Mouse (Mus musculus) G1E-ER4 (cell line): ENCODE measurements around the gene Rtl9. TPM values are rescaled to one million over a fixed set of nuclear protein-coding genes. Genes with fewer than 3 reads are reported as not detected.

Experiments
- GATA1 ChIP-seq: IDR thresholded peaks from one replicate; pipeline ENCODE4 v1.8.0; 2012; ENCODE audit warnings: low read length, inconsistent platforms
- polyA plus RNA-seq: library from polyadenylated mRNA; stranded (reverse); fragments of >175 nt; gene quantifications from 2 replicates; pipeline ENCODE4 v1.2.3, GENCODE M21; 2012

Gene Rtl9
- polyA plus RNA-seq, result not detected in 2 replicates

DNA sequence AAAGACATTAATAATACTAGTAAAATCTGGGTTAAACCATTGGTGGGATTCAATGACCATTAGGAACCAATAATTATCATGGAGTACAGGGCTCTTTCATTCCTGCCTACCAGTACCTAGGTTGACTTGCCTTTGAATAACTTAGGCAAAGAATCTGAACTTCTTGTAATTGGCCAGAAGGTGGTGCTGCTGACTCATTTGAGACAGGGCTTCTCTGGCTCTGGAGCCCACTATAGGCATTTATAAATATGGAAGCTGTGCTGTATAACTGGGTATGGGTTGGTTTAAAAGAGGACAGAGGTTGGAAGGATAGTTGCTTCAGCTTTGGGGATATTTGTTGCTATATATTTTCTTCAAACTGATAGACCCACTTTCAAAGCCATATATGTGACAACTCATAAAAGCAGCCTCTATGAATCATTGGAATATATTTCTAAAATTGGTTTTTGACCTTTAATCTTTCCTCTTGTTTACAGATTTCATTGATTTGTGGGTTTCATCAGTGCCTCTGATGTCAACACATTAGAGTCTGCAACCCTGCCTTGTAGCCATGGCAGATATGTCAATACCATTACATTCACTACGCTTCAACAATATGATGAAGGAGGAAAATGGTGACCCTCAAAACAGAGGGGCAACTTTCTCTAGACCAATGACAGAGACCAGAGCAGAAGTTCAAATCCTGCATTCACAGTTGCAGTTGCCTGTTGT, at the start of gene Rtl9:
TSS of gene Rtl9 (plus strand) at position 551 of the 711 bp plus-strand sequence.
- TF ChIP-seq GATA1, result no peak

DNA sequence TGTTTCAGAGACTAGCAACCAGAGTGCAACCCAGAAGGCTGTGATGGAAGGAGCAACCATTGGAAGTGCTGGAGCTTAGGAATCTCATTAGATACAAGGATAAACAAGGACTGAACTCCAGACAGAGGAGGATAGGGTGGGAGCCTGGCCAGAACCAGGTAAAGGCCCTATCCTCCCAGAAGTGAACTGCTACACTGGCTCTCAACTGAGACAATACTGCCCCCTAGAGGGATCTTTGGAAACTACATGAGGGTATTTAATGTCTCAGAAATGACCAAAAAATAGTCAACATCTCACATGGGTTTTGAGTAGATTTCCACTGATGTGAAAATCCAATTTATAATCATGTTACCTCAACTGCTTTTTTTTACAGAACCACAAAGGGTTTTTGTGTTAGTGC, 47.9 kb upstream of the Rtl9 start:
- TF ChIP-seq GATA1, result no peak

DNA sequence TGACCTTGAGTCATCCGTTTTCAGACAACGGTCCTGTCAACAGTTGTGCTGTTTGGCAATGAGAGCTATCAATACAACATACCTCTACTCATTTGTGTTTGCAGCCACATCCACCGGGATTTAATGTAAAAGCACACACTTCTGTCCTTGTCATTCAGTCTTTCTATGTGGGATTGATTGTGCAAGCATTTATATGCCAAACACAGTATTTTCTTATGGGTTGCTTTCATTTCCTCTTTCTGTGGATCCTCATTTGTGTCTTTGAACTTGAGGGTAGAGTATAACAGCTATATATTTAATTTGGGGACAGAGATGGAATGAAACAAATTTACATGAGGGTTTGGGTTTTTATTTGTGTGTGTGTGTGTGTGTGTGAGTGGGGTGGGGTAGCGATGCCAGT, 47.5 kb upstream of the Rtl9 start:
- no peak for TF ChIP-seq GATA1

DNA sequence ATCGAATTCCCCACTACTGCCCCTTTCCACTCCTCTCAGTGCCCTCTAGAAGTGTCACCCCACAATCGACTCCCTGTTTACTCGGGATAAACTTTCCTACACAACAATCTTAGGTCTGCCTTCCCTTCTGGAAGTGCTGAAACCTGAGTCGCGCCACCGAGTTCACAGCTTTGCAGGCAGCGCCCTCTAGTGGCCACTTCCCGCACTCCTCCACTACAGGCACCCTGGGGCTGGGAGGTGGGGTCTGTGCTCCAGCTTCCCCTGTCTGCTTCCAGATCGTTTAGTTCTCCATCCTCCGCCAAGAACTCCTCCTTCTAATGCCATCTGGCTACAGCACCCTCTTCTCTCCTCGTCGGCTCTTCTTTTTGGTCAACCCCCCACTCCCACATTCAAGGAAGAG, 40.6 kb upstream of the Rtl9 start:
- no peak for TF ChIP-seq GATA1

DNA sequence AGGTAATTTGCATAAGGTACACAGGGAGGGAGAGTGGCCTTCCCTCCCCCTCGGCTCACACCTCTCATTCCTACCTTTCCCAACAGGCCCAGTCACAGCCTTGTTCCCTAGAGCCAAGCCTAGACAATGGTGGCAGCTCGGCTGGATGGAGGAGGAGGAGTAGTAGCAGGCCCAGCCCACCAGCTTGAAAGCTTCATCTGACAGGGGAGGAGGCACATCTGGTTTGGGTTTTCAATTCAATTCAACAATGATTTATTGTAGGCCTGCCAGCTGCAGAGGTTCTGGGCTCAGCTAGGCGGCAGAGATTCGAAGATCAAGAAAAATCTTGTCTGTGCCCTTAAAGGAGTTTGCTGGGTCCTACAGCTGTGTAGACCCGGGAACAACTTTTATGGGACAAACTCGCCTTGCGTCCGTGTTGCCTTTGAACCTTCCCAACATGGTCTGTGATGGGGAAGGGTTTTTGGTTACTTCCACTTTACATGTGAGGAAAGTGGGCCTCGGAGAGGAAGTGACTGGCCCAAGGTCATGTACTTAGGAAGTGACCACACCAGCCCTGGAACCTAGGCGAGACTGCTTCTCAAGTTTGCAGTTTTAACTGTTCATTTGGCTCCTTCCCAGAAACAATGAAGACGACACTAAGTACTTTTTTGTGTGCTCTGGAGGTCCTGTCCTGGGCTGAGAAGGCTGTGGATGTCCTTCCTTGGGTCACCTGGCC, 36.6 kb upstream of the Rtl9 start:
- TF ChIP-seq GATA1, result no peak

DNA sequence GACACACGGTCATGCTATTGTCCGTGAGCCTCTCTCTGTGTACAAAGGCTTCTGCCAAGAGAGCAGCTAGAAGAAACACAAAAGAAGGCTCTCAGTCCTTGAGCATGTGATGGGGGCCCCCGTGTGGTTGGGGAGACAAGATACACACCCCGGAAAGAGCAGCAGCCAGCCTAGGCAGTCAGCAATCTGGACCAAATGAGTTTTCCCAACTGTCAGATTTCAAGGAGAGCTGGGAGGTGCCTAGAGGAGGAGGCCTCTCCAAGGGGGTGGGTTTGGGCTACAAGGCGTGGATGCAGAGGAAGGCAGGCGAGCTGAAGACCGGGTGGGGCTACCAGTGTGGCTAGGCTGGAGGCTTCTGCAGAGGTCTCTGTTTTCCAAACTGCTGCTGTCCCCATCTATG, 35.6 kb upstream of the Rtl9 start:
- TF ChIP-seq GATA1, result no peak

DNA sequence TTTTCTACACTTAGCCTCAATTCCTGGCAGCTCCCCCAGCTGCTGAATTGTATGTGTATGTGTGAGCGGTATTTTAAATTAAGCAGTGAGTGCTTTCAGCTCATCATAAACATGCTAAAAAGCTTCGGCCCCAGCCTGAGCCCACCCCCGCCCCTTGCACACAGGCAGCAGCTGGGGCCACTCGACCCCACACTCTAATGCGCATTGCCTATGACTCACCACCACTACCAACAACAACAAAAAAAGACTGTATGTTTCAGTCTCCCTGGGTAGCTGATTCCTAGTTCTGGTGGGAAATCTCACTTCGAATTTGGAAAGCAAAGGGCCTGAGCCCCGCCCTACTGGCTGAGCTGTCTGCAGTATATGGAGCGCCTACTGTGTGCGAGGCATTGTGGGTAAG, 35.1 kb upstream of the Rtl9 start:
- TF ChIP-seq GATA1, result no peak

DNA sequence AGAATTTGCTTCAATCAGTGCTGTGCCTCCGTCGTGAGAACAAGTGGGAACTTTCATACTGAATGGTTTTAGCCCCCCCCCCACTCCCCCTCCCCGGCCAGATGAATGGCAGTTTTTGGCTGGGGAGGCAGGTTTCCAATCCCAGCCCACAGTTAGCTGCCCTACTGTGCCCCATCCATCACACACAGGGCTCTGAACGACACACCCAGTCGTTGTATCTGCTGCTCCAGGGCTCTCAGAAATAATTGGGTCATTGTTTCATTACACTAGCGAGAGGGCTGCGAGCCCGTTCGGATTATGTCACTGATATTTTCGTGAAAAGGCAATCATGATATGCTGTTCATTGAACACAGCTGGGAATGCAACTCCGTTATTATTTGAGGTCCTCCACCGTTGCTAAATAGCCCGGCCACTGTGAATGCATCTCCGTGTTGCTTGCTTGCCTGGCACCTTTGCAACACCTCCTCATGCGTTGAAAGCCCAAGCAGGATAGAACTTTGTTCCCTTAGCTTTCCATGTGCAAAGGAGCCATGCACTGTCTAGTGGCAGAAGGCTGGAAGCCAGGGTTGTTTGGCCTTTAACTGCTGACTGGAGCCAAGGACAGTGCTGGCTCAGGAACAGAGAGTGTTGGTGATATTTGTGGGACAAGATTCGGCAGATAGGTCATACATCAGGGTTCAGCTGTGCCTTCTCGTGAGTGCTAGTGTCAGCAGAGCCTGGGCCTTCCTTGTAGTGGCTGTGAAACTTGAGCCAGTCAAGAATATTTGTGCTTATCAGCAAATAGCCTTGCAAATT, 32.9 kb upstream of the Rtl9 start:
- no peak for TF ChIP-seq GATA1

DNA sequence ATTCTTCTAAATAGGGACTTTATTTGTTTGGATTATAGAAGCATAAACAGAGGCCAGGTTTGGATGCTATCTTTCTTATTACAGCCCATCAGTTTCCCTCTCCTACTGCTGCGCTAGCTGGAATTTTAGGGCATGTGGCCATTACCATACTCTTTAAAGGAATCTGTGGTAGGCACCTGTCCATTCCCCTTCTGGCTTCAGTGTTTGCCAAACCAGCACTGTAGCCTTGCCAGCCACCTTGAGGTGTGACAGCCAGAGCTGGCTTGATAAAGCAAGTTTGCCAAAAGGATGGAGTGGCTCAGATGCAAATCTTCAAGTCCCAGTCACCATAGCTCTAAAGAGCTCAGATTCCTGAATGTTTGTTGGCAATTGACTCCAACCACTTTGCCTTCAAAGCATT, 32.3 kb upstream of the Rtl9 start:
- no peak for TF ChIP-seq GATA1

DNA sequence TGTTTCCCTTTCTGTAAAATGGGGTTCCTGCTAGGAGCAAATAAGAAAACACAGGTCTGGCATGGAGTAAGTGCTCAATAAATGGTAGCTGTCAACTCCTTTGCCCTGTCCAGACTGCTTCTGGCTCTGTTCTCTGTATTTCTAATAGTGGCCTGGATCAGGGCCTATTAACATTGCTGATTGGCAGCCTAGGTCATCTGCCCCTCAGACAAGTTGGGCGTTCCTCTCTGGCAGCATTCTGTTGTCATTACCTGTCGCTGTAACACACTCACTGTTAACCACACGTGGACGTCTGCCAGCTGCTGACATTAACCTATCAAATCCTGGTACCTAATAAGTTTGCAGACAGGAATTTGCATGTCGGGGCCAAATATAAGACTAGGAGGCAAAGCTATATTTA, 31.8 kb upstream of the Rtl9 start:
- no peak for TF ChIP-seq GATA1

DNA sequence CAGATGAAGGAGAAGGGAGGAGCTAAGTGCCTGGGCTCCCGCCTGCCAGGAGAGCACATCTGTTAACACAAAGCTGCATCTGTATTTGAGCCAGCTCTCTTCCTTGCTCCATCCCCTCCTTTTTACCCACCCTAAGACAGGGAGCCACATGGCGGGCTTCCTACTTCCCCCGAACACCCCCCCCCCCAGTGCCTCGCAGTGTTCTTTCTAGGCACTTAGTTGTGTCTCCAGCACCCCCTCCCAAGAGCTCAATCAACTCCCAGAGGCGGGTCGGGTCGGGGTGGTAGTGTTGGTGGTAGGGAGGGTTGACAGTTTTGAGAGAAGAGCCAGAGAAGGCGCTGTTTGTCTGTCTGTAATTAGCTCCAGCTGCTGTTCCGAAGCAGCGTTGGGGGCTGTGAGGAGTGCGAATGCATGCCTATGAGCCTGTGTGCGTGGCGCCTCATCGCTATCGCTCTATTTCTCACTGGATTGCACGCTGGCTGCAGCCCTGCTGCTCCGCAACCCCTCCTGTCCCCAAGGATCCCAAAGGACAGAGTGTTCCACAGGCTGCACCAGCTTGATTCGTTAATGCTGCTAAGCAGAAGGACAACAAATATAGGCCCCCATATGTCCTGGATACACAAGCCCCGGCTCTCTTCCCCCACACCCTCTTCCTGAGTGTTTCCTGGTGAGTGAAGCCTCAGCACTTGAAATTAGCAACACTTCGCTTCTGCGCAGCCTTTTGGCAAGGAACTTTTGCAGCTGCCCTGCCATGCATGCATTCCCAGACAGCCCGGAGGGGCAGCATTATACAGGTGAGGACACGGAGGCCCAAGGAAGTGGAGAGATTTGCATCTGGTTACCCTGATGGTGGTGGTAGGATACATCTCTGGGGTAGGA, 18.7 kb upstream of the Rtl9 start:
- no peak for TF ChIP-seq GATA1

DNA sequence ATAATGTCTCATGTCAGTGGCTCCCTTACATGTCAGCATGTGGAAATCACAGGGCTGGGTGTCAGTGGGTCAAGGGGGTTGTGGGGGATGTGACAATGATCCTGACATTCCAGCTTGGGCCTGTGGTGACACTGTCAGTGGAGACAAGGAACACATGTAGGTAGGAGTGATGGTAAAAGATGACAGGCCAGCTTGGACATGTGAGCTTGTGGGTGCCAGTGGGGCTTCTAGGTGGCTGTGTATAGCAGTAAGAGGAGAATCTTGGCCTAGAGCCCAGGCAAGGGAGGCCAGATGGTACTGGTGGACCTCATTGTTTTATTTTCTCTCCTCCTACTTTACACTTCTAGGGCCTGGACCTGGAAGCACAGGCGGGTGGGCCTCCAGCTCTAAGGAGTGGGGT, 16.7 kb upstream of the Rtl9 start:
- TF ChIP-seq GATA1, result no peak

DNA sequence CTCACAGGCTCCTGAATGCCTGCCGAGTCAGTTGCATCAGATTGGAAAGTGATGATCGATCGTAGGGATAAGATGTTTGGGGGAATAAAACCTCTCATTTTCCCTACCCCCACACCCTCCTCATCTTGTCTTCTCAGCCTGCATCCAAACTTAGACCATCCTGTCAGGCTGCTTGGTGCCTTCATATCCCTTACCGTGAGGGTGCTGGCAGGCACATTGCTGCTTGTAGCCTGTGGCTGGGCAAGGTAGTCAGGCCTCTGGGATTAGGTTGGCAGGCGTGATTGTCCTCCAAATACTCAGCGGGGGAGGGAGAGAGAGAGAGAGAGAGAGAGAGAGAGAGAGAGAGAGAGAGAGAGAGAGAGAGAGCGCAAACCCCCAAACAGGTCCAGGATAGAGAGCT, 11.2 kb upstream of the Rtl9 start:
- no peak for TF ChIP-seq GATA1

DNA sequence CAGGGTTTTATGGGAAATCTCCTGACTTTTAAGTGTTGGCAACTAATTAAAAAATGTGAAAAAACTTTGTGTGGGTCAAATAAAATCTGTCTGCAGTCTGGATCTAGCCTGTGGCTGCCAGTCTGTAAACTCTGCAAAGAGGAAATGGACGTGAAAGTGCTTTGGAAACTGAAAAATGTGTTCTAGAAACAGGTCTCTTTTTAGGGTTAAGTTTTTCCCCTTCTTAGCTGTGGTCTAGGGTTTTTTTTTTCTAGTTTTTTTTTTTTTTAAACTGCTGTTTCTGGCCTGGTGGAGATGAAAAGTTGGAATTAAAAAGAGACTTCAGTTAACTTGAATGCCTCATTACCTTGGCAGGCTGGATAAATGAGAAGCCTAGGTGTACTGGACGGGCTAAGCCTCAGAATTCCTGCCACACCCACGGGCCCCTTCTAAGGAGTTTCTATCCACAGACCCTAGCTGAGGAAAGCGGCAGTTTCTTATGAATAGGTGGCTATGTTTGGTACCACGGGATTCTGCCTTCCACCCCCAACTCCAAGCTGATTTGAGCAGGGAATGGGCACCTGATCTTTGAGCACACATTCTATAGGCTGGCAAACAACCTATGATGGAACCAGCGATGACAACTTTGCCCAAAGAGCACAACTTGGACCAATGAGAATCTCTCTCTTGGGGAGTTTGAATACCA, 8.3 kb upstream of the Rtl9 start:
- no peak for TF ChIP-seq GATA1

DNA sequence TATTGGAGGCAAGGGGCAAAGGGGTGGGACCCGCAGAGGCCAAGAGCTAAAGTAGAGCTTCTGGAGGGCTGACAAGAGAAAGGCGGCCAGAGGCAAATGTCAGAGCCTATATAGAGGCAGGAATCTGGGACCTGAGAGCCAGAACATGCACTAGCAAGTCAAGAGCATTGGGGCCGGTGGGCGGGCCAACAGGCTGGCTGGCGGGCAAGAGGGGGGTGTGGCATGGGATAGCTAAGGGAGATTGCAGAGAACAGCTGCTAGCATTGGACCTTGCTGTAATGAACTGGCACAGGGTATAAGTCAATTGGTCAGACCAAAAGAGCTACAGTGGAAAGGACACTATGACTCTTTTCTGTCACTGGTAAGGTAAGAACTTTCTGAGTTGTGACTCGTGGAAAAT, 1.8 kb upstream of the Rtl9 start:
- TF ChIP-seq GATA1, result no peak
